10 mouse cellular contexts compared by ENCODE assay signal in genomic region chr11:45881683-45882068, GRCm38 (mm10). TPM values are rescaled to one million over a fixed set of nuclear protein-coding genes. Genes with fewer than 3 reads are reported as not detected.
DNase-seq lines count a peak whose midpoint lies in the region; ATAC-seq and TF ChIP-seq lines count a peak whose summit lies in the region.
"Had no signal": no experiment of that assay in that cellular context is flagged by ENCODE, and none has a peak within 500 bp of the region (broad histone marks: within the 10 kb centered on the region; RNA-seq: fewer than 3 reads in every experiment).

No protein-coding gene starts in this region.

- ATAC-seq in liver, embryonic 11.5 days (replicated peaks; ENCODE audit: low FRiP score): no peak
- ATAC-seq in hindbrain, embryonic 15.5 days (ENCODE audit: low FRiP score, low read depth): no peak
- ATAC-seq in cerebellum, adult (ENCODE audit: insufficient number of reproducible peaks, low FRiP score, low TSS enrichment): no peak
- ATAC-seq: inflammation-experienced regulatory T-cells, adult 6 months had no signal

- H3K79me2 ChIP-seq in myocyte (ENCODE audit: control insufficient read depth, insufficient read depth): peaks cover 37% of the 10 kb centered on the region

- H3K9ac ChIP-seq in liver, embryonic 11.5 days (ENCODE audit: low read depth, low read length): no peak overlapping the region
- H3K9ac ChIP-seq in hindbrain, embryonic 15.5 days: no peak overlapping the region

- no peak overlapping the region for H3K4me3 ChIP-seq in liver, embryonic 11.5 days (ENCODE audit: low read depth, low read length)
- no peak overlapping the region for H3K4me3 ChIP-seq in hindbrain, embryonic 15.5 days
- no peak overlapping the region for H3K4me3 ChIP-seq in myocyte
- H3K4me3 ChIP-seq in left cerebral cortex, adult 2 months: no peak overlapping the region

- peaks cover 10% of the 10 kb centered on the region for H3K4me1 ChIP-seq in liver, embryonic 11.5 days (replicated peaks; ENCODE audit: control insufficient read depth, insufficient read depth, low read length)
- H3K4me1 ChIP-seq in hindbrain, embryonic 15.5 days (replicated peaks): peaks cover 20% of the 10 kb centered on the region

- DNase-seq in liver, embryonic 11.5 days (ENCODE audit: low spot score): no peak
- DNase-seq in liver: no peak
- peak; percentile 76 for DNase-seq in fat pad, adult 2 months (ENCODE audit: extremely low read depth, low read depth, low spot score)
- DNase-seq in gastrocnemius, adult 18-20 months (ENCODE audit: low spot score): no peak
- DNase-seq in left cerebral cortex, adult 2 months (ENCODE audit: extremely low spot score in 1 of 2, low spot score in 2 of 2): no peak

- no peak overlapping the region for H3ac ChIP-seq in myocyte (ENCODE audit: control insufficient read depth, insufficient read length)

- intact Hi-C loops in left cerebral cortex, adult 2 months (cut with DNase I): loop anchor here (2.0 to 10.0 kb wide), 6 partner anchors 74 to 1295 kb away; no protein-coding TSS in a partner anchor

- no peak overlapping the region for H3K4me2 ChIP-seq in liver, embryonic 11.5 days
- no peak overlapping the region for H3K4me2 ChIP-seq in hindbrain, embryonic 15.5 days
- peak overlapping the region; percentile 19 for H3K4me2 ChIP-seq in myocyte (ENCODE audit: low read depth)

- H3K36me3 ChIP-seq in liver, embryonic 11.5 days (ENCODE audit: control insufficient read depth, insufficient read depth, low read length): peaks cover 18% of the 10 kb centered on the region
- H3K36me3 ChIP-seq in hindbrain, embryonic 15.5 days: peaks cover 5% of the 10 kb centered on the region; the same call in 1 of the 2 replicates
- peaks cover under 1% of the 10 kb centered on the region for H3K36me3 ChIP-seq in myocyte (ENCODE audit: control insufficient read depth, insufficient read depth)

- no peaks in the 10 kb centered on the region for H3K27me3 ChIP-seq in liver, embryonic 11.5 days (replicated peaks; ENCODE audit: control insufficient read depth, insufficient read depth, low read length)
- no peaks in the 10 kb centered on the region for H3K27me3 ChIP-seq in hindbrain, embryonic 15.5 days
- H3K27me3 ChIP-seq in myocyte (ENCODE audit: control insufficient read depth, insufficient read depth, insufficient read length): no peaks in the 10 kb centered on the region

- TF ChIP-seq POLR2A in myocyte (IDR thresholded peaks at IDR 0.05; ENCODE audit: insufficient read length, low read depth): no peak

- H3K9me3 ChIP-seq in liver, embryonic 11.5 days (ENCODE audit: control insufficient read depth, low read length): no peaks in the 10 kb centered on the region
- no peaks in the 10 kb centered on the region for H3K9me3 ChIP-seq in hindbrain, embryonic 15.5 days

- peak overlapping the region; percentile 19; the same call in 1 of the 2 replicates for H3K27ac ChIP-seq in liver, embryonic 11.5 days (ENCODE audit: low read depth, low read length)
- H3K27ac ChIP-seq in hindbrain, embryonic 15.5 days (replicated peaks): peak overlapping the region; percentile 54
- H3K27ac ChIP-seq in left cerebral cortex, adult 2 months: no peak overlapping the region
- H3K27ac ChIP-seq: macrophage had no signal

- WGBS in liver, embryonic 11.5 days: 74% methylated on average over 5 of the region's 5 CpGs
- 34% methylated on average over 5 of the region's 5 CpGs for WGBS in hindbrain, embryonic 15.5 days

- TF ChIP-seq CTCF in left cerebral cortex, adult 2 months (IDR thresholded peaks at IDR 0.05): no peak

TF ChIP-seq in myocyte, 11 proteins besides CTCF, POLR2A, EP300 and RAD21:
- TF ChIP-seq SRF (IDR thresholded peaks at IDR 0.05; ENCODE audit: control insufficient read depth, insufficient read length, low read depth): no peak
- no peak for TF ChIP-seq USF1 (IDR thresholded peaks at IDR 0.05; ENCODE audit: low read depth)
- no peak for TF ChIP-seq POLR2AphosphoS2 (IDR thresholded peaks at IDR 0.05; ENCODE audit: insufficient read length, low read depth)
- TF ChIP-seq TCF3 (IDR thresholded peaks at IDR 0.05; ENCODE audit: insufficient read length, low read depth): no peak
- no peak for TF ChIP-seq MYOG (IDR thresholded peaks at IDR 0.05; ENCODE audit: control insufficient read depth in 1 of 3, insufficient read depth in 1 of 3, insufficient read length in 2 of 3, low read depth in 2 of 3)
- no peak for TF ChIP-seq TCF12 (IDR thresholded peaks at IDR 0.05; ENCODE audit: insufficient read depth, poor library complexity, severe bottlenecking)
- no peak for TF ChIP-seq MAX (IDR thresholded peaks at IDR 0.05; ENCODE audit: low read depth)
- no peak for TF ChIP-seq E2F4 (IDR thresholded peaks at IDR 0.05; ENCODE audit: insufficient read depth)
- no peak for TF ChIP-seq MYOD1 (IDR thresholded peaks at IDR 0.05; ENCODE audit: control insufficient read depth in 1 of 3, insufficient read length in 2 of 3, low read depth in 2 of 3)
- TF ChIP-seq REST (IDR thresholded peaks at IDR 0.05; ENCODE audit: insufficient read depth, insufficient read length): no peak
- TF ChIP-seq CEBPB (IDR thresholded peaks at IDR 0.05; ENCODE audit: insufficient read depth, poor library complexity, severe bottlenecking): no peak

RNA-seq across cellular contexts. Expression of gene Clint1, which starts 29.8 kb away (rescaled TPM):
- 102 and 113 TPM in 2 replicates for polyA plus RNA-seq in liver, embryonic 11.5 days (2014; fragmentation: Nextera tagmentation; extraction: Ambion mirVana)
- polyA plus RNA-seq in hindbrain, embryonic 15.5 days (2015; fragmentation: Nextera tagmentation; extraction: Ambion mirVana): 42.6 and 43.1 TPM in 2 replicates
- polyA plus RNA-seq in myocyte (2012; fragmentation: generic; extraction: Trizol): 32.5 TPM
- total RNA-seq in gastrocnemius, adult 18-20 months (2021): 10 to 100 TPM; 42.4 to 45.3 TPM
- 10 to 100 TPM; 52.5 to 53.4 TPM for total RNA-seq in left cerebral cortex, adult 2 months (2021)
